Mouse (Mus musculus) stomach, embryonic 16.5 days (tissue): ENCODE measurements around the gene Fam81a. TPM values are rescaled to one million over a fixed set of nuclear protein-coding genes. Genes with fewer than 3 reads are reported as not detected.

Source experiments
- ATAC-seq: fragments of 200-750 bp; cut with Nextera tagmentation; 2 replicates; pipeline ENCODE4 v1.8.0; 2017; ENCODE audit warnings: moderate number of reproducible peaks, moderate TSS enrichment; ENCODE audit not compliant: insufficient read depth, low FRiP score
- H3K27ac ChIP-seq: fragments of 300-500 bp; sonication (generic); 2 replicates; pipeline ENCODE4 v1.5.1; 2014; ENCODE audit warnings: low read length
- H3K27me3 ChIP-seq: fragments of 300-500 bp; sonication (generic); 2 replicates; pipeline ENCODE4 v1.6.1; 2014; ENCODE audit warnings: low read length, control low read depth, mixed read lengths; ENCODE audit not compliant: control insufficient read depth, insufficient read depth
- H3K36me3 ChIP-seq: fragments of 300-500 bp; sonication (generic); 2 replicates; pipeline ENCODE4 v1.6.1; 2014; ENCODE audit warnings: low read length; ENCODE audit not compliant: control insufficient read depth, insufficient read depth
- H3K4me1 ChIP-seq: fragments of 300-500 bp; sonication (generic); 2 replicates; pipeline ENCODE4 v1.6.1; 2014; ENCODE audit warnings: low read length, control low read depth, mixed read lengths; ENCODE audit not compliant: control insufficient read depth, insufficient read depth
- H3K4me2 ChIP-seq: fragments of 300-500 bp; sonication (generic); 2 replicates; pipeline ENCODE4 v1.6.1; 2014; ENCODE audit warnings: low read depth, low read length, mixed read lengths
- H3K4me3 ChIP-seq: fragments of 300-500 bp; sonication (generic); replicated peaks from 2 replicates; pipeline ENCODE4 v1.5.1; 2014; ENCODE audit warnings: mild to moderate bottlenecking, low read length
- H3K9ac ChIP-seq: fragments of 300-500 bp; sonication (generic); 2 replicates; pipeline ENCODE4 v1.6.1; 2014; ENCODE audit warnings: low read length
- H3K9me3 ChIP-seq: fragments of 300-500 bp; sonication (generic); replicated peaks from 2 replicates; pipeline ENCODE4 v1.6.1; 2016; ENCODE audit warnings: low read length, control low read depth; ENCODE audit not compliant: control insufficient read depth
- WGBS: fragments of 180-500 bp; shearing (Covaris S2); extraction: QIAGEN DNeasy Blood & Tissue Kit; methylation state at CpG from one replicate; pipeline ENCODE4 v1.1.7; 2014; 5-methylcytosine and 5-hydroxymethylcytosine counted together
- polyA plus RNA-seq: library from polyadenylated mRNA; unstranded; fragments of >200 nt; fragmentation: Nextera tagmentation; extraction: Ambion mirVana; gene quantifications from 2 replicates; pipeline ENCODE4 v1.2.1, GENCODE M21; 2015

The Fam81a gene
- polyA plus RNA-seq, 1 experiment from 2014 or later = 11.1 TPM

DNA sequence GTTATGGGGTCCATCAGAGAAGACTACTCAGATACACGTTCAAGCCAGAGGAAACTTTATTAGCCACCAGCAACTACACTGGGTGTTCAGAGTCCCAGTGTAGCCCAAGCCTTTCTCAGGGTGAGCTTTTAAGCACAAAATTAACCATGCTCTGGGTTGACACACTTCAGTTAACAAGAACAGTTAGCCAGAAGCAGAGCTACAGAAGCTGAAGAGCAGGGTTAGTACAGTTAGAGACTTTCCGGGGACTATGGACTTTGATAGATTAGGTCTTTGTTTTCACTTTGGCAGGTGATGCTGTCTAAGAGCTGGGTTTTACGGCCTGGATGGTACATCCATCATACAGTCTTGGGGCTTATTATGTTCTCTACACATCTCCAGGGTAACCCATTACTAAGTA lies 89.6 kb downstream of the Fam81a start:
- Histone ChIP-seq H3K36me3 (no peaks in the 10 kb centered on the region), H3K27ac (no peak overlapping the region), H3K4me3 (no peak overlapping the region), H3K4me1 (peaks cover 13% of the 10 kb centered on the region), H3K4me2 (no peak overlapping the region), H3K27me3 (no peaks in the 10 kb centered on the region), H3K9me3 (no peaks in the 10 kb centered on the region), H3K9ac (no peak overlapping the region)
- WGBS = 41% methylated on average over 3 of the region's 3 CpGs
- ATAC-seq = no peak

- Histone ChIP-seq H3K9me3 (no peaks in the 10 kb centered on the region), H3K27me3 (no peaks in the 10 kb centered on the region), H3K4me2 (no peak overlapping the region), H3K27ac (0 out of 2 replicates have a peak overlapping the region, but pooled peaks have one; percentile 8), H3K9ac (no peak overlapping the region), H3K4me3 (no peak overlapping the region), H3K4me1 (peaks cover 15% of the 10 kb centered on the region), H3K36me3 (no peaks in the 10 kb centered on the region)
- whole genome bisulfite sequencing = 17% methylated on average over 8 of the region's 8 CpGs
- no peak for ATAC-seq
Observed at GRCm38 (mm10) chr9:70049839-70050238, 92.5 kb downstream of the Fam81a start.

- H3K36me3 ChIP-seq = no peaks in the 10 kb centered on the region
- H3K9me3 ChIP-seq = no peaks in the 10 kb centered on the region
- no peaks in the 10 kb centered on the region for H3K27me3 ChIP-seq
- no peak overlapping the region for H3K4me3 ChIP-seq
- no peak overlapping the region for H3K4me2 ChIP-seq
- ATAC-seq = no peak
- peak overlapping the region; percentile 39; the same call in 1 of the 2 replicates for H3K27ac ChIP-seq
- H3K4me1 ChIP-seq = peaks cover 15% of the 10 kb centered on the region
- H3K9ac ChIP-seq = peak overlapping the region; percentile 1; the same call in 1 of the 2 replicates
- WGBS = 24% methylated on average over 3 of the region's 3 CpGs
Observed at GRCm38 (mm10) chr9:70049416-70049783, 93.0 kb downstream of the Fam81a start.

DNA sequence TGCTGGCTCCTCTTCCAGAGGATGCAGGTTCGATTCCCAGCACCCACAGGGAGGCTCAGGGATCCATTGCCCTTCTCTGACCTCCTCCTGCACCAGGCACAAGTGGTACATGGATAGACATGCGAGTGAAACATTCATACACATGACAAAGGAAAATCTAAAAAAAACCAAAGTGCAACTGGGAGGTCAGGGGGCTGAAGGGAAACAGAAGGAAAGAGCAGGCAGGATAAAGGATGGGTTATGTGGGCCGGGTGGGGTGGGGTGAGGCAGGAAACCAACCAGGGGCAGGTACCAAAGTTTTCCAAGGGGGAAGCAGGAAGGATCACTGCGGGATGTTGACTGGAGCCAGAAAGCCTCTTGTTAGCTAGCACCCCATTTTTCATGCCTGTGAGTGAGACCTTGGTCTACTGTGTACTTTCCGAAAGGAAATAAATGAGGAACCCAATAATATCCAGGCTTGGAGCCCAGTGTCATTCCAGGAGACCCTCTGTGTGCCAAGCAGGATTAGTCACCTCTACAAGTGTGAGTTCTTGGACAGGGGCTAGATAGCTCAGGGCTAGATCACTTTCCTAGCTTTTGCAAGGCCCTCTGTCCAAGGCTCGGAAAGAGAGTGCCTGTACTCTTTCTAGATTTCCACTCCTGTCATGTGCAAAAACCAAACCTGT lies 93.5 kb downstream of the Fam81a start:
- no peak overlapping the region for H3K4me2 ChIP-seq
- H3K36me3 ChIP-seq = no peaks in the 10 kb centered on the region
- H3K9ac ChIP-seq = peak overlapping the region; percentile 1; the same call in 1 of the 2 replicates
- H3K4me1 ChIP-seq = peaks cover 15% of the 10 kb centered on the region
- no peaks in the 10 kb centered on the region for H3K27me3 ChIP-seq
- H3K27ac ChIP-seq = peak overlapping the region; percentile 39
- no peak overlapping the region for H3K4me3 ChIP-seq
- WGBS = 40% methylated on average over 6 of the region's 6 CpGs
- ATAC-seq = peak; percentile 57; the same call in 1 of the 2 replicates
- H3K9me3 ChIP-seq = no peaks in the 10 kb centered on the region

GRCm38 (mm10) chr9:70048280-70048679 lies 94.1 kb downstream of the Fam81a start:
- Histone ChIP-seq H3K4me1 (peaks cover 15% of the 10 kb centered on the region), H3K27me3 (no peaks in the 10 kb centered on the region), H3K9ac (no peak overlapping the region), H3K36me3 (no peaks in the 10 kb centered on the region), H3K27ac (peak overlapping the region; percentile 39), H3K9me3 (no peaks in the 10 kb centered on the region), H3K4me2 (no peak overlapping the region), H3K4me3 (no peak overlapping the region)
- WGBS = 38% methylated on average over 5 of the region's 5 CpGs
- no peak for ATAC-seq

DNA sequence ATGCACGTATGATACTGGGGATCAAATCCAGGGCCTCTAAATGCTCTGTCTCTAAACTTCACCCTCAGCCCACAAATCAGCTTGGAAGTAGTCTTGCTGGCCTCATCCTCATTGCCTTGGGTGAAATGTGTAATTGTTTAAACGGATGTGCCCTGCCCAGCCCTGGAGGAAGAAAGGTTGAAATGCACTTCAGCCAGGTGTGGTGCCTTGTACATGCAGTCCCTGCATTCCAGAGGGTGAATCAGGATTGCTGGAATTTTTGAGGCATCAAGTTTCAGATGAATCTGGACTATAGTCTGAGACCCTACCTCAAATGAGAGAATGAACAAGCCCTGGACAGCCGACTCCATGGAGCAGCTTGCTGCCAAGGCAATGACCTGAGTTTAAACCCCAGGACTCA lies 94.5 kb downstream of the Fam81a start:
- H3K9me3 ChIP-seq = no peaks in the 10 kb centered on the region
- H3K4me2 ChIP-seq = no peak overlapping the region
- no peak overlapping the region for H3K4me3 ChIP-seq
- no peak for ATAC-seq
- no peaks in the 10 kb centered on the region for H3K27me3 ChIP-seq
- H3K4me1 ChIP-seq = peaks cover 15% of the 10 kb centered on the region
- peak overlapping the region; percentile 39; the same call in 1 of the 2 replicates for H3K27ac ChIP-seq
- no peaks in the 10 kb centered on the region for H3K36me3 ChIP-seq
- no peak overlapping the region for H3K9ac ChIP-seq
- WGBS = 38% methylated on average over 3 of the region's 3 CpGs

DNA sequence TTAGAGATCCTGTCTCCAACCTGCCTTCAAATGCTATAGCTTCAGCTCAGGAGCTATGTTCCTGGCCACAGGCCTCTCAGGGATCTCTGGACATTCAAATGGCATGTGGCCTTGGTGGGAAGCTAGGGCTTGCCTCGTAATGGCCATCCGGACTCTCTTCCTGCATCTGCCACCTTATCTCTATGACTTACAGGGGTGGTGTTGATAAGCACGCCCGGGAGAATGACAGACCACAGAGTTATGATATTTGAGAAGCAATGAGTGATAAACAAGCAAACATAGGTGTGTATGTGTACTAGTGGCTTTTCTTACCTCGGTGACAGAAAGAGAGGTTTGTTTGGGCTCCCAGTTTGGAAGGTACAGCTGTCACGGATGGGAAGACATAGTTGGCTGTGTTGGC lies 96.1 kb downstream of the Fam81a start:
- Histone ChIP-seq H3K36me3 (no peaks in the 10 kb centered on the region), H3K27ac (no peak overlapping the region), H3K9ac (no peak overlapping the region), H3K4me3 (no peak overlapping the region), H3K4me1 (peaks cover 15% of the 10 kb centered on the region), H3K9me3 (no peaks in the 10 kb centered on the region), H3K4me2 (no peak overlapping the region), H3K27me3 (no peaks in the 10 kb centered on the region)
- ATAC-seq = no peak
- 68% methylated on average over 6 of the region's 6 CpGs for WGBS

GRCm38 (mm10) chr9:70044865-70045264 lies 97.5 kb downstream of the Fam81a start:
- Histone ChIP-seq H3K9me3 (no peaks in the 10 kb centered on the region), H3K4me3 (no peak overlapping the region), H3K27me3 (no peaks in the 10 kb centered on the region), H3K27ac (no peak overlapping the region), H3K4me2 (no peak overlapping the region), H3K36me3 (no peaks in the 10 kb centered on the region), H3K4me1 (peaks cover 15% of the 10 kb centered on the region), H3K9ac (no peak overlapping the region)
- no peak for ATAC-seq
- 47% methylated on average over 2 of the region's 2 CpGs for WGBS

- Histone ChIP-seq H3K27ac (no peak overlapping the region), H3K36me3 (no peaks in the 10 kb centered on the region), H3K9ac (no peak overlapping the region), H3K27me3 (no peaks in the 10 kb centered on the region), H3K4me3 (no peak overlapping the region), H3K9me3 (no peaks in the 10 kb centered on the region), H3K4me2 (no peak overlapping the region), H3K4me1 (peaks cover 4% of the 10 kb centered on the region; the same call in 1 of the 2 replicates)
- no peak for ATAC-seq
- 100% methylated on average over 1 of the region's 1 CpGs for WGBS
Observed at GRCm38 (mm10) chr9:70042935-70043334, 99.4 kb downstream of the Fam81a start.
